Mouse (Mus musculus) thymus, postnatal 4 days (tissue): ENCODE measurements at regions not wholly inside any gene's neighbourhood (a gene's known extent, or its start where the extent isn't known, plus 50 kb on each side); places are given as distances from the start of the nearest gene placed in this dataset.

Experiments used
- DNase-seq: peaks from one replicate; pipeline ENCODE4 v3.0.0; 2021

GRCm38 (mm10) chr11:114321527-114321926 lies 254.7 kb upstream of the Sdk2 start:
- peak; percentile 67 for DNase-seq

GRCm38 (mm10) chr11:114315274-114315673 lies 248.4 kb upstream of the Sdk2 start:
- no peak for DNase-seq

- no peak for DNase-seq
Measured at GRCm38 (mm10) chr11:114313652-114314051, 246.8 kb upstream of the Sdk2 start.

- no peak for DNase-seq
Measured at GRCm38 (mm10) chr11:114311640-114312039, 244.8 kb upstream of the Sdk2 start.

DNA sequence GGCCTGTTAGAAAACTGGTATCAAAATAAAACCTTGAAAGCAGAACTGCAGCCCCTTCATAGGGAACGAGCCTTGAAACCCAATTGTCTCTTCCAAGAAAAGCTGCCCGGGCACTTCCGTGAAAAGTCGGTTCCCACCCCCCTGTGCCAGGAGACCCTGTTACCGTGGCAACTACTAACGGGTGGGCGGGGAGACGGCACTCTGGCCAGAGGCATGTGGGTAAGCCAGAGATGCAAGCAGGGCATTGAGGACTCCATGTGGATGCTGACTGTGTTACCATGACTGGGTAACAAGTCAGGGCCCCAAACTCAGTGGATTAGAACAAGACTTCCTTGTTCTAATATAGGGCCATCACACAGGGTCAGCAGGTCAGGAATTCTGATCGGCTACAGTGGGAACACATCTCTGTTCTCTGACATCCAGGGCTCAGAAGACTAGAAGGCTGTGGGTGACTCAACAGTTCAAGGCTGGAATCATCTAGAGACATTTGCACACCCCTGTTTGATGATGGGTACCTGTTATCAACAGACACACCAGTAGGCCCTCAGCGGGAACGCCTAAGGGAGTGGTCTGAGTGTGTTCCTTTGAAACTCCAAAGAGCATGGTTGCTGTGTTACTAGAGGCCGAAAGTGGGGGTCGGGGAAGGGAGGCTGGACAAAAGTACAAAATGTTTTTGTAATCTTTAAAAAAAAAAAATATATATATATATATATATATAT lies 236.9 kb upstream of the Sdk2 start:
- no peak for DNase-seq

GRCm38 (mm10) chr11:114300611-114301319 lies 233.9 kb upstream of the Sdk2 start:
- DNase-seq: no peak

GRCm38 (mm10) chr11:114296816-114297334 lies 230.0 kb upstream of the Sdk2 start:
- DNase-seq: peak; percentile 43

DNA sequence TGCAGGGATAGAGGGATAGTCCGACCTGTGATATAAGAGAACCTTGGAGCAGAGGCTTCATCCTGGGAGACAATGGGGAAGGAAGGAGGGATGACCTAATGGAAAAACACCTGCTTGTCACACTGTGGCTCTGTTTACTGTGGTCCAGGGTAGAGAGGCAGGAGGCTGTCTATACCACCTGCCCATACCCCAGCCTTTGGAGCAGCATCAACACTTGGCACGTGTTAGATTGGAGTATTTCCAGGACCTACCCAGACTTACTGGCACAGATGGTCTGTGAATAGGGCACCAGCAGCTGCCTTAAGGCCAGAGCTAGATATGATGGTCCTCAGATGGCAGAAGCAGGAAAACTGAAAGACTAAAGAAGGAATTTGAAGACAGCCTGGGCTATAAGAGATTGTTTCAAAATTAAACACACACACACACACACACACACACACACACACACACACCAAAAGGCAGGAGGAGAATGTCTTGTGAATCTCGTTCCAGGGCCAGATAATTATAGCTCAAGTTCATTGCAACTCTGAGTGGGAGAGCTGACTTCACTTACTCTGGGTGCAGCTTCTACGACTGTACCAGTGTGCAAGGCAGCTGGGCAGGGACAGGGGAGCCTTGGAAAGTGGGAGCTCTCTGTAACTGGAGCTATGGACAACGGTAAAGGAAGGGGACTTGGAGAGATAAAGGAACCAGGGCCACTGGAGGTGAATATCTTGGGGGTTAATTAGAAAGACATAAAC lies 227.8 kb upstream of the Sdk2 start:
- DNase-seq: no peak

GRCm38 (mm10) chr11:114291258-114291657 lies 224.4 kb upstream of the Sdk2 start:
- no peak for DNase-seq

DNA sequence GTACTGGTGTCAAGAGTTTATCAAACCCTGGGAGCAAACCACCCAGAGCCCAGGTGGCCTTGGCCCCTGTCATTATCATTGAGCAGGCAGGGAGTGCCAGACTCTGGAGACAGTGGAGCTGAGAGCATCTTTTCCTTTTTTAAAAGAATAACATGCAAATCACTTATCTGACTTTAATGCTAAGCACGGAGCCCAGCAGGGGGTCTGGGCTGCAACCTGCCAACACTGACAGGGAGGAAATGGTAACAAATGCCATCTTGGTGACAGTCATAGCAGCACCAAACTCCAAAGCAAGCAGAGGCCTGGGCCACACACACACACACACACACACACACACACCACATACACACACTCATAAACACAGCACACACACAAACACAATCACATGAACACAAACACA lies 223.1 kb upstream of the Sdk2 start:
- no peak for DNase-seq

DNA sequence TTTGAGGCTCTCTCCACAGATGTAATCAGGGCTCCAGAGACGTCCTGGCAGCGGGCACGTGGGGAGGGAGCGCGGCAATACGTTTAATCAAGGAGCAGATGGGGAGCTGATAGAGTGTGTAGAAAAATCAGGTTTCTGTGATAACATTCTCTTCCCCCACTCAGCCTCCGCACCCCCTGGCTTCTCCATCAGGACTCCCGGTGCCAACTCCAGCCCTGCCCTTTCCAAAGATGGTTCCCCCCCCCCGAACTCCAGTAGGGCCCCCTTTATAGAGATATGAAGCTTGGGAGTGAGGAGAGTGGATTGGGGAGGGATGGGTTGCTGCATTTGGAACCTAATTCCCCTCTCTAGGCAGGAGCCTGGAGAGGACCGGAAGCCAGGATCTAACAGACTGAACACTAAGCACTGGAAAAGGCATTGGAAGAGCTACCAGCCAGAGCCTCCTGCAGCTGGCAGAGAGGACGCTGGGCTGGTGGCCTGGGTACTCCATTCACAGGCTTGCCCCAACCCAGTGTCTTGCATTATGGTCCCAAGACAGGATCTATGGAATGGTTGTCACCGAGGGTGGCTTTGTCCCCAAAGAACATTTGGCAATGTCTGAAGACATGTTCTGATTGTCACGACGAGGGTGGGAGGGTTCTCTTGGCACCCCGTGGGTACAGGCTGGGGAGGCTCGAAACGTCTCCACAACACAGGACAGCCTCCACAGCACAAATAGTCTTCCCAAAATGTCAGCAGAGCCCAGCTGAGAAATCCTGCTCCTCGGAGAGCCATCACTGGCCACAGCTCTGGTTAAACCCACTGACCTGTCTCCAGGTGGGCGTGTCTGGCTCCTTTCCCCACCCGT lies 218.2 kb upstream of the Sdk2 start:
- DNase-seq: no peak

DNA sequence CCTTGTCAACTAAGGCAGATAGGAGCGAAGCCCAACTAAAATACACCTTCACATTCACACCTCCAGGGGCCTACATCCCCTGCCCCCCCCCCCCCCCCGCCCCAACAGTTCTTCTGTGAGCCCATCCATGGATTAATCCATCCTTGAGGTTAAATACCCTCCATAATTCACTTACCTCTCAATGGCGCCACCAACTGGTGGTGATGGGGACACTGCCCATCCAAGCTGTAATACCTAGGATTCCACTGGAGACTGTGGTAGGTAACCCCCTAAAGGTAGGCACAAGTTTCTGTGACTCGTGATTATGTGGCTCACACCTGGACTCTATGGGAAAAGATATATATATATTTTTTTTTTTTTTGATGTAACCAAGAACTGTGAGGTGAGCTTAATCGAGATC lies 216.4 kb upstream of the Sdk2 start:
- DNase-seq: peak; percentile 88

DNA sequence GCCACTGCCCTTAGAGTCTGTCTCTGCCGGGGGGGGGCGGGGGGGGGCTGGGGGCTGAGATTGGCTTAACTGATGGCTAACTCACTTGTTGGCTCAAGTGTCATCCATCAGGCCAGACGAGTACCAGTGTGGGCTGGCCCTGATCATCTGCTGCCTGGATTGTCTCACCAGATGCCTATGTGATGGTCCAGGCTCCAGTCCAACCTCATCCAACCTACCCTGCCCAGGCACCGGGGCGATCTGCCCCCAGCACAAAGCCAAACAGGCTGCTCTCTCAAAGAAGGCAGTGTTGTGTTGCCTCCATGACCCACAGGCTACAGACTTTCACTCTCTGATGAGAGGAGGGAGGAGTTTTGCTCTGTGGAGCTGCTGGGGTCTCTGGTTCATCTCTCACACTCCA lies 215.7 kb upstream of the Sdk2 start:
- DNase-seq: no peak

DNA sequence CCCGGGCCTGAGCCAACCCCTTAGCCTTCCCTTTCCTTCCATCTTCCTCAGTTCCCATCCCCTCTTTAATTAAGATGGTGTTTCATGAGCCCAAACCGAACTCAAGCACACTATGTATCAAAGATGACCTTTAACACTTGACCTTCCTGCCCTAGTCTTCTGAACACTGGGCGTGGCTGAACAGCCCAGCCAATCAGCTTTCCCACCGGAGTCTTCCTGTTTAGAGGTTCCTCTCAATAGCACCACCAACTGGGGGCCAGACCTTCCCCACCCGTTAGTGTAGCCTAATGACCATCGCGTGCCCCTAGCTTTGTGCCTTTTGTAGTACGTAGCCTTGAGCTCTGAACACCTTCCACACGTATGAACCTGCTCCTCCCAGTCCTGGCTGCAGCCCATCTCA lies 215.0 kb upstream of the Sdk2 start:
- no peak for DNase-seq

GRCm38 (mm10) chr11:114281041-114281695 lies 214.3 kb upstream of the Sdk2 start:
- no peak for DNase-seq

- DNase-seq: no peak
Measured at GRCm38 (mm10) chr11:114277513-114278304, 210.9 kb upstream of the Sdk2 start.

DNA sequence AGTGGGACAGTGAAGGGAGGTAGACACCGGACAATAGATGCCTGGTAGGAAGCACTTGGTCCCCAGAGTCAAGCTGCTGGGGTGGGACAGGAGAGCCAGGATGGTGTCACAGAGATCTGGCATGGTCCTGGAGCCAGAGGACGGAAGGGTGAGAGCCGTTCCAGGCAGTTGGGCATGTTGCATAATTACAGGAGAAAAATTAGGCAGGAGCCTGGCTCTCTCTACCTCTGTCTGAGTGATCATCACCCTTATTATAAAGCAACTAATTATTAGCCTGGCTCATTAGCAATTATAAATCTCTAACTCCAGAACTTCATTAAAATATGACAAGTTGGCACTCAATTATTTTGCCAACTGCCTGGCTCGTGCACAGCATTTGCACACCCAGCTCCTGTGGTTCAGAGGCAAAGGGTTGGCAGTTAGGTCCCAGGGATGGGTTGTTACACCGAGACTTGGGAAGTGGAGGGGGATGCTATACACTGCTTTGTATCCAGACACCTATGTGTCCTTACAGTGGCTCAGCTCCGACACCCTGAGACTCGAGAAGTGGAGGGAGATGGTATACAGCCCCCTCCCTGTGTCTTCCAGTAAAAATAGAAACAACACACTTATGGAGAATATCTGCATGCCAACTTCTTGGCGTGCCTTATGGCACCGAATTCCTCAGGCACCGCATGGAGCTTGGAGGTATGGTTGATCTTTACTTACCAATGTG lies 203.7 kb upstream of the Sdk2 start:
- DNase-seq: no peak

GRCm38 (mm10) chr11:114261959-114262358 lies 195.1 kb upstream of the Sdk2 start:
- DNase-seq: no peak

DNA sequence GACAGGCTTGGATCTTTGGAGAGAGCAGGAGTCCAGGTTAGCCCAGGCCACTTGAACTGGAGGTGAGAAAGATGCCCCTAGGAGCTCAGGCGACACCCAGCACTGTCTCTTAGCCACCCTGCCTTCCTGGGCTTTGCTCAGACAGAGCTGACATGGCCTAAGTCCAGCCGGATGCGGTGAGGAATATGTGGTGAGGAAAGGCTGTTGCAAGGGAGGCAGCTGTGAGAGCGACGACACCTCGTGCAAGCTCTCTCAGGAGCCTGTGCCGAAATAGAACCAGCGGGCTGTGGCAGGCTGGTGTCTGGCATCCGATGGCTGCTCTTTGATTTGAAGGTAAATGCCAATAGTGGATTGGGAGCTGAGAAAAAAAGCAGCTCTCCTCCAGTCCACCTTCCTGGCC lies 191.4 kb upstream of the Sdk2 start:
- no peak for DNase-seq

DNA sequence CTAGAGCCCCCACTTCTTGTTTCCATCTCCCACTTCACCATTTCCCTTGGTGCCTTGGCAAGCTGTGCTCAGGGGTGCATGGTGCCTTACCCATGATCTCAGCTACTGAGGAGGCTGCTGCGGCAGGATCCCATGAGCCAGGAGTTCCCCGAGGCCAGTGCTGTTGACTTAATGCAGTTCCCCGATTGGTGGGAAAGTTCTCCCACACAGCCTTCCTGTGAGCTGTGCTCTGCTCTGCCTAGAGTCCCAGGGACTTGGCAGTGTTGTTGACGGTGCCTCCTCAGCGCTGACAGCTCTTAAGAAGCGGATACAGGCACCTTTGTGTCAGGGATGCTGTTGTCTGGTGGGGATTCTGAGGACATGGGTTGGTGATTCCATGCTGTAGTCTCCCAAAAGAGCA lies 190.9 kb upstream of the Sdk2 start:
- no peak for DNase-seq

- DNase-seq: peak; percentile 63
Measured at GRCm38 (mm10) chr11:114257061-114257460, 190.2 kb upstream of the Sdk2 start.
